Mouse (Mus musculus): ENCODE results near the gene Dbil5.

DNA sequence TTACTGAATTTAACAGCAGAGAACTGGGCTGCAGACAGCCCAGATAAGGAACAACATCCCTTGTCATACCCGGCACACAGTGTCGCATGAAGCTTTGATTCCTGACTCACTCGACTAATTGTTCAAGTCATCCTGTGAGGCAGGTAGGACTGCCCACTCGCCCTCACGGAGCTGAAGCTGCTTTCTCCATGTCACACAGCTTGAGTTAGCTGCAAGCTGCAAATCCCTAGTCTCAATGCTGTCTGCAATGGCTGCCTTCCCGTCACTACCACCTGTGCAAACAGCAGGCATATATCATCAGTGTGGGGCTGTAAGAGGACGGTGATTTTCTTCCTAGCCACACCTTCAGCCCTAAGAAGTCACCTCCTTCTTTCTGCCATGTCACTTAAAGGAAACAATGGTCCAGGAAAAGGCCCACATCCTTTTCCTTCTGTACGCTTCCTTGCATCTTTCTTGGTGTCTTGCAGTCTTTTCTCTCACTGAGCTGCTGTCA, 20.4 kb upstream of the Dbil5 start:
- no peak for TF ChIP-seq ZNF384 (IDR thresholded peaks at IDR 0.05; ENCODE audit: low read depth, low read length)
- TF ChIP-seq HCFC1 (IDR thresholded peaks at IDR 0.05; ENCODE audit: borderline replicate concordance, insufficient read depth, low read length): no peak
- no peak for TF ChIP-seq MAFK (IDR thresholded peaks at IDR 0.05; ENCODE audit: insufficient read depth, low read depth, low read length)
